Mouse (Mus musculus) hindbrain, embryonic 15.5 days (tissue): ENCODE measurements at regions not wholly inside any gene's neighbourhood (a gene's known extent, or its start where the extent isn't known, plus 50 kb on each side); places are given as distances from the start of the nearest gene placed in this dataset.
A peak's percentile ranks its signal among the peaks of the same experiment; 100 is the strongest.

Experiments used
- ATAC-seq: fragments of 200-750 bp; cut with Nextera tagmentation; 2 replicates; pipeline ENCODE4 v1.8.0; 2017; ENCODE audit warnings: low read depth, moderate number of reproducible peaks, moderate TSS enrichment; ENCODE audit not compliant: low FRiP score
- H3K27ac ChIP-seq: fragments of 300-500 bp; sonication (generic); replicated peaks from 2 replicates; pipeline ENCODE4 v1.5.1; 2015; ENCODE audit warnings: mild to moderate bottlenecking, inconsistent platforms
- H3K27me3 ChIP-seq: fragments of 300-500 bp; sonication (generic); 2 replicates; pipeline ENCODE4 v1.6.1; 2015; ENCODE audit warnings: control low read depth, inconsistent platforms
- H3K36me3 ChIP-seq: fragments of 300-500 bp; sonication (generic); 2 replicates; pipeline ENCODE4 v1.6.1; 2015; ENCODE audit warnings: control low read depth, inconsistent platforms
- H3K4me1 ChIP-seq: fragments of 300-500 bp; sonication (generic); replicated peaks from 2 replicates; pipeline ENCODE4 v1.6.1; 2015; ENCODE audit warnings: control low read depth, inconsistent platforms
- H3K4me2 ChIP-seq: fragments of 300-500 bp; sonication (generic); 2 replicates; pipeline ENCODE4 v1.6.1; 2015; ENCODE audit warnings: moderate library complexity, mild to moderate bottlenecking, inconsistent platforms
- H3K4me3 ChIP-seq: fragments of 300-500 bp; sonication (generic); 2 replicates; pipeline ENCODE4 v1.5.1; 2015; ENCODE audit warnings: mild to moderate bottlenecking, inconsistent platforms
- H3K9ac ChIP-seq: fragments of 300-500 bp; sonication (generic); 2 replicates; pipeline ENCODE4 v1.6.1; 2015; ENCODE audit warnings: inconsistent platforms
- H3K9me3 ChIP-seq: fragments of 300-500 bp; sonication (generic); 2 replicates; pipeline ENCODE4 v1.6.1; 2016; ENCODE audit warnings: control low read depth, inconsistent platforms
- WGBS: fragments of 180-500 bp; shearing (Covaris S2); methylation state at CpG from one replicate; pipeline ENCODE4 v1.1.7; 2015; 5-methylcytosine and 5-hydroxymethylcytosine counted together

- H3K4me2 ChIP-seq = no peak overlapping the region
- ATAC-seq = no peak
- H3K36me3 ChIP-seq = no peaks in the 10 kb centered on the region
- no peaks in the 10 kb centered on the region for H3K27me3 ChIP-seq
- WGBS = 94% methylated on average over 1 of the region's 1 CpGs
- H3K4me3 ChIP-seq = no peak overlapping the region
- H3K9ac ChIP-seq = no peak overlapping the region
- H3K9me3 ChIP-seq = no peaks in the 10 kb centered on the region
- H3K27ac ChIP-seq = no peak overlapping the region
- no peaks in the 10 kb centered on the region for H3K4me1 ChIP-seq
Observed at GRCm38 (mm10) chr15:67030975-67031374, 530.3 kb upstream of the Lrrc6 start.

GRCm38 (mm10) chr15:67028161-67028560 is 527.5 kb upstream of the Lrrc6 start:
- Histone ChIP-seq H3K4me1 (no peaks in the 10 kb centered on the region), H3K4me3 (no peak overlapping the region), H3K9me3 (no peaks in the 10 kb centered on the region), H3K27ac (no peak overlapping the region), H3K4me2 (no peak overlapping the region), H3K27me3 (no peaks in the 10 kb centered on the region), H3K36me3 (no peaks in the 10 kb centered on the region), H3K9ac (no peak overlapping the region)
- 78% methylated on average over 1 of the region's 1 CpGs for WGBS
- no peak for ATAC-seq

GRCm38 (mm10) chr15:67027751-67028150 is 527.0 kb upstream of the Lrrc6 start:
- Histone ChIP-seq H3K4me3 (no peak overlapping the region), H3K9me3 (peaks cover 3% of the 10 kb centered on the region; the same call in 1 of the 2 replicates), H3K27ac (no peak overlapping the region), H3K4me1 (no peaks in the 10 kb centered on the region), H3K36me3 (no peaks in the 10 kb centered on the region), H3K9ac (no peak overlapping the region), H3K4me2 (no peak overlapping the region), H3K27me3 (no peaks in the 10 kb centered on the region)
- no peak for ATAC-seq
- 89% methylated on average over 2 of the region's 2 CpGs for WGBS

GRCm38 (mm10) chr15:67025746-67026145 is 525.0 kb upstream of the Lrrc6 start:
- Histone ChIP-seq H3K27me3 (no peaks in the 10 kb centered on the region), H3K27ac (no peak overlapping the region), H3K9ac (no peak overlapping the region), H3K4me2 (no peak overlapping the region), H3K4me1 (no peaks in the 10 kb centered on the region), H3K36me3 (no peaks in the 10 kb centered on the region), H3K4me3 (no peak overlapping the region), H3K9me3 (peaks cover 3% of the 10 kb centered on the region; the same call in 1 of the 2 replicates)
- ATAC-seq = no peak
- WGBS = 94% methylated on average over 4 of the region's 4 CpGs

GRCm38 (mm10) chr15:67024386-67024785 is 523.7 kb upstream of the Lrrc6 start:
- ATAC-seq = no peak
- WGBS = 69% methylated on average over 2 of the region's 2 CpGs
- Histone ChIP-seq H3K9me3 (peaks cover 3% of the 10 kb centered on the region; the same call in 1 of the 2 replicates), H3K36me3 (no peaks in the 10 kb centered on the region), H3K27me3 (no peaks in the 10 kb centered on the region), H3K4me1 (peaks cover 1% of the 10 kb centered on the region; the same call in 1 of the 2 replicates), H3K27ac (no peak overlapping the region), H3K9ac (no peak overlapping the region), H3K4me3 (no peak overlapping the region), H3K4me2 (no peak overlapping the region)

- H3K36me3 ChIP-seq = no peaks in the 10 kb centered on the region
- no peaks in the 10 kb centered on the region for H3K27me3 ChIP-seq
- no peak overlapping the region for H3K9ac ChIP-seq
- ATAC-seq = no peak
- no peak overlapping the region for H3K4me2 ChIP-seq
- no peak overlapping the region for H3K27ac ChIP-seq
- no peak overlapping the region for H3K4me3 ChIP-seq
- peaks cover 5% of the 10 kb centered on the region; the same call in 1 of the 2 replicates for H3K4me1 ChIP-seq
- WGBS = 87% methylated on average over 1 of the region's 1 CpGs
- peaks cover 3% of the 10 kb centered on the region; the same call in 1 of the 2 replicates for H3K9me3 ChIP-seq
Observed at GRCm38 (mm10) chr15:67023081-67023480, 522.4 kb upstream of the Lrrc6 start.

GRCm38 (mm10) chr15:67021391-67021790 is 520.7 kb upstream of the Lrrc6 start:
- no peaks in the 10 kb centered on the region for H3K27me3 ChIP-seq
- H3K36me3 ChIP-seq = no peaks in the 10 kb centered on the region
- 80% methylated on average over 5 of the region's 5 CpGs for WGBS
- no peak for ATAC-seq
- H3K27ac ChIP-seq = no peak overlapping the region
- no peak overlapping the region for H3K4me3 ChIP-seq
- H3K4me2 ChIP-seq = no peak overlapping the region
- H3K9ac ChIP-seq = no peak overlapping the region
- H3K9me3 ChIP-seq = peaks cover 3% of the 10 kb centered on the region; the same call in 1 of the 2 replicates
- peaks cover 5% of the 10 kb centered on the region; the same call in 1 of the 2 replicates for H3K4me1 ChIP-seq

- 90% methylated on average over 1 of the region's 1 CpGs for WGBS
- Histone ChIP-seq H3K9ac (no peak overlapping the region), H3K27ac (no peak overlapping the region), H3K4me3 (no peak overlapping the region), H3K36me3 (no peaks in the 10 kb centered on the region), H3K9me3 (peaks cover 3% of the 10 kb centered on the region; the same call in 1 of the 2 replicates), H3K4me2 (no peak overlapping the region), H3K27me3 (no peaks in the 10 kb centered on the region), H3K4me1 (peaks cover 5% of the 10 kb centered on the region; the same call in 1 of the 2 replicates)
- ATAC-seq = no peak
Observed at GRCm38 (mm10) chr15:67019891-67020290, 519.2 kb upstream of the Lrrc6 start.

- no peak overlapping the region for H3K4me3 ChIP-seq
- peak; percentile 81 for ATAC-seq
- no peak overlapping the region for H3K9ac ChIP-seq
- no peak overlapping the region for H3K27ac ChIP-seq
- peaks cover 5% of the 10 kb centered on the region; the same call in 1 of the 2 replicates for H3K4me1 ChIP-seq
- no peaks in the 10 kb centered on the region for H3K36me3 ChIP-seq
- no peak overlapping the region for H3K4me2 ChIP-seq
- WGBS = 22% methylated on average over 6 of the region's 6 CpGs
- H3K9me3 ChIP-seq = peaks cover 3% of the 10 kb centered on the region; the same call in 1 of the 2 replicates
- no peaks in the 10 kb centered on the region for H3K27me3 ChIP-seq
Observed at GRCm38 (mm10) chr15:67019194-67019661, 518.5 kb upstream of the Lrrc6 start.
